Mouse (Mus musculus) ES-E14 (cell line): ENCODE data around the gene Slirp. TPM values are rescaled to one million over a fixed set of nuclear protein-coding genes. Genes with fewer than 3 reads are reported as not detected.

Experiments used
- DNase-seq: peaks from one replicate; pipeline ENCODE4 v3.0.0-alpha.2; 2013; ENCODE audit warnings: low read depth, low spot score
- H3K27ac ChIP-seq: 2 replicates; pipeline ENCODE4 v1.5.1; 2012; ENCODE audit warnings: low read depth, mild to moderate bottlenecking, low read length, moderate library complexity, mixed read lengths; ENCODE audit not compliant: poor library complexity, insufficient read depth, severe bottlenecking
- H3K36me3 ChIP-seq: 2 replicates; pipeline ENCODE4 v1.6.1; 2012; ENCODE audit warnings: mild to moderate bottlenecking, low read length, moderate library complexity, mixed read lengths; ENCODE audit not compliant: control insufficient read depth, poor library complexity, insufficient read depth, severe bottlenecking
- H3K4me1 ChIP-seq, 2 experiments: fragments of 150-350 bp in 1 of 2; sonication (generic) in 1 of 2; 2 replicates each; pipeline ENCODE4 v1.6.1; 2012; ENCODE audit warnings: low read length in 2 of 2, mild to moderate bottlenecking in 1 of 2, mixed read lengths in 1 of 2; ENCODE audit not compliant: control insufficient read depth in 2 of 2, insufficient read depth in 2 of 2, poor library complexity in 1 of 2
- H3K4me3 ChIP-seq, 2 experiments: fragments of 150-350 bp in 1 of 2; sonication (generic) in 1 of 2; 2 replicates each; pipeline ENCODE4 v1.5.1; 2012; ENCODE audit warnings: low read length in 2 of 2, low read depth in 1 of 2, mild to moderate bottlenecking in 1 of 2, mixed read lengths in 1 of 2; ENCODE audit not compliant: insufficient read depth in 1 of 2, poor library complexity in 1 of 2, severe bottlenecking in 1 of 2
- H3K9ac ChIP-seq: 2 replicates; pipeline ENCODE4 v1.6.1; 2012; ENCODE audit warnings: low read depth, mild to moderate bottlenecking, low read length, mixed read lengths; ENCODE audit not compliant: poor library complexity, insufficient read depth, severe bottlenecking
- H3K9me3 ChIP-seq: fragments of 150-350 bp; sonication (generic); 2 replicates; pipeline ENCODE4 v1.6.1; 2012; ENCODE audit warnings: low read depth, mild to moderate bottlenecking, low read length; ENCODE audit not compliant: control insufficient read depth, insufficient read depth
- CHD2 ChIP-seq: IDR thresholded peaks from 2 replicates; pipeline ENCODE4 v1.6.1; 2014; ENCODE audit warnings: mild to moderate bottlenecking, low read depth, low read length, inconsistent platforms
- HCFC1 ChIP-seq: IDR thresholded peaks from 2 replicates; pipeline ENCODE4 v1.6.1; 2012; ENCODE audit warnings: low read length, inconsistent platforms, borderline replicate concordance; ENCODE audit not compliant: insufficient read depth
- MAFK ChIP-seq: IDR thresholded peaks from 2 replicates; pipeline ENCODE4 v1.6.1; 2014; ENCODE audit warnings: mild to moderate bottlenecking, low read depth, low read length, inconsistent platforms; ENCODE audit not compliant: insufficient read depth
- ZC3H11A ChIP-seq: IDR thresholded peaks from 2 replicates; pipeline ENCODE4 v1.6.1; 2012; ENCODE audit warnings: low read depth, mild to moderate bottlenecking, inconsistent platforms, low read length, borderline replicate concordance
- ZNF384 ChIP-seq: IDR thresholded peaks from 2 replicates; pipeline ENCODE4 v1.6.1; 2012; ENCODE audit warnings: low read depth, low read length, inconsistent platforms
- in situ Hi-C, 2 experiments: fragments of 600-800 bp; cut with MboI; formaldehyde crosslinking; loops; one replicate each; pipeline ENCODE4 v1.15.1; 2025; ENCODE audit warnings: low sequenced_read_pairs in 2 of 2, inconsistent platforms in 1 of 2; ENCODE audit not compliant: unreplicated experiment in 2 of 2
- total RNA-seq: library from RNA; depleted of rRNA; stranded (reverse); fragments of 300-350 nt; gene quantifications from 2 replicates; pipeline ENCODE4 v1.2.3, GENCODE M21; 2012

The Slirp gene
- total RNA-seq, 1 experiment, result 175 TPM

DNA sequence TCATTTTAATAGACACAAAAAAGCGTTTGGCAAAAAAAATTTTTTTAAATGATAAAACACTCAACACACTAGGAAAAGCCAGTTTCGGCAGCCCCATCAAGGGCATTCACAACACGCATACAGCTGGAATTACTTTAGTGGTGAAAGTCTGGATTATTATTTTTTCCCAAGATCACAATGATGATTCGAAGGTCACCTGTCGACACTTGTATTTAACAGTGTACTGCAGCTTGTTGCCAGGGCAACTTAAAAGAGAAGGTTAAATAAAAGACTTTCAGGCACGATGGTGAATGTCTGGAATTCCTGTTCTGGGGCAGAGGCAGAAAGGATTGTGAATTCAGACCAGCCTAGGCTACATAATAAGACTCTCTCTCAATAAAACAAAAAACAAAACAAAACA lies 41.8 kb upstream of the Slirp start:
- TF ChIP-seq HCFC1, result no peak
- TF ChIP-seq ZC3H11A, result no peak
- no peak for TF ChIP-seq ZNF384
- no peak for TF ChIP-seq MAFK
- TF ChIP-seq CHD2, result no peak
- in situ Hi-C loops, result no loop called here

DNA sequence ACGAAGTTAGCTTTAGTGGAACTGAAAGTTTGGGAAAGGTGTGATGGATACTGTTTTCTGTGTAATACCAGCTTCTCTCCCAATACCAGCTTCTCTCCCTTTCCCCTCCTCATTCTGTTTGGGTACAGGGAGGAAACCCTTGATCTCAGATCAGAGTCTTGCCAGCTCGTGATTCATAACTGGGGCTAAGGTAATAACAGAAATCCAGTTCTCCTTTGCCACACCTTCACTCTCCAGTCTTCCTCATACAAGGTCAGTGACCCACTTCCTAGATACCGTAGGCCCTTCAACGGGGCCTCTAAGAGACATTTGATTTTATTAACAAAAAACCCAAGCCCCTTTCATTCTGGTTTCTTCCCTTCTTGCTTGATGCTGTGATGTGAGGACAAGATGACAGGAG lies 38.5 kb upstream of the Slirp start:
- Histone ChIP-seq H3K4me1 (peaks cover 12 to 13% of the 10 kb centered on the region in 2 experiments), H3K27ac (no peak overlapping the region), H3K36me3 (no peaks in the 10 kb centered on the region), H3K4me3 (no peak overlapping the region), H3K9ac (no peak overlapping the region), H3K9me3 (no peaks in the 10 kb centered on the region)
- in situ Hi-C loops, result no loop called here
- TF ChIP-seq HCFC1 (no peak), ZC3H11A (no peak), MAFK (no peak), ZNF384 (no peak), CHD2 (no peak)
- no peak for DNase-seq

More for the DNA sequence above, 41.8 kb upstream of the Slirp start:
- no peak for DNase-seq
- Histone ChIP-seq H3K9ac (no peak overlapping the region), H3K4me1 (peaks cover 2 to 4% of the 10 kb centered on the region in 2 experiments; a peak in 2 of 4 replicates), H3K36me3 (no peaks in the 10 kb centered on the region), H3K27ac (no peak overlapping the region), H3K4me3 (no peak overlapping the region), H3K9me3 (no peaks in the 10 kb centered on the region)

DNA sequence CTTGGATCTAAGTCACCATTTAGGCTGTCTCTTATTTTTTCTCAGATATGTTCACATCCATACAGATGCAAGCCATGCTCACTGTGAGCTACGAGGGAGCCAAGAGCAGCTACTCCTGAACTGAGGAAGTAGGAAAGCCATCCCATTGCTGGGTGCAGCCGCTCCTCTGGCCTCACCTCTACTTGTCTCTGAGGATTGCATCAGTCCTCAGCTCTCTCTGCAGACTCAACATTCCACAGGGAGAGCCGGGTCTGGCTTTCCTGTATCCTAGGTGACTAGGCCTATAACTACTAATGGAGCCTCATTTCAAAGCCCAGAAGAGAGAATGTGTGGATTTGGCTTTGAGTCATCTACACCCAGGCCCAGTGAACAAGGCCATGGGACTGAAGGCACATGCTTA lies 38.0 kb upstream of the Slirp start:
- in situ Hi-C loops, result no loop called here
- no peak overlapping the region for H3K4me3 ChIP-seq
- H3K36me3 ChIP-seq, result no peaks in the 10 kb centered on the region
- no peak overlapping the region for H3K9ac ChIP-seq
- no peaks in the 10 kb centered on the region for H3K9me3 ChIP-seq
- TF ChIP-seq ZNF384 (no peak), MAFK (no peak), ZC3H11A (no peak), HCFC1 (no peak), CHD2 (no peak)
- DNase-seq, result no peak
- H3K4me1 ChIP-seq, result peaks cover 13% of the 10 kb centered on the region in 2 experiments
- no peak overlapping the region for H3K27ac ChIP-seq

DNA sequence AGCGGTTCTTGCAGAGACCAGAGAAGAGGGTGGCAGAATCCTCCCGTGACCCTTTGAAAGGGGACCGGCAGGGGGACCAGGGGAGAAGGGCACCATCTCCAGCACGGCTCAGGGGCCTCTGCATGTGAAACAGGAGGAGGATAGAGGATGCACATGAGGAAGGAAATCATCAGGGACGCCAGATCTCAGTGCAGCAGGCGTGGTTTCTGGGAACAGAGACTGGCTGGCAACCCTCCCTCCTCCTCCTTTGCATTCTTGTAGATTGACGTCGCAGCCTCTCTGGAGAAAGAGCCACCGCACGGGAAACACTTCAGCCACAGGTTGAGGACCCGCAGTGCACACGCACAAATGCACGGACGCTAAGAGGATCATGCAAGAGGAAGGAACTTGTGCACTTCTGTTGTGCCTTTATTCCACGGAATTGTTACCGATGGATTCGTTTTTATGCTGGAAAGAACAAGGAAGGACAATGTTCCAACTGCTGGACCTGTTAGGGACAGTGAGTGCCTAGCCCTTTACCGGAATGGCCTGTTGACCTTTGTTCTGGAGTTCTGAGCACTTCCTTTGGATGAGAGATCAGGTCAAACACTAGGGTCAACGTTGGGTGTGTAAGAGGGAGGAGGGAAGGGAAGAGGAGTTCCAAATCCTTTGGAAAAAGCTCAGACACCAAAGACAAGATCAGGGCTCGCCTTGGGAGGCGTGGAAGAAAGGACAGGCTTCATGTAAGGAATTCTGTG lies 35.7 kb upstream of the Slirp start:
- TF ChIP-seq ZC3H11A (no peak), HCFC1 (no peak), CHD2 (no peak), MAFK (no peak), ZNF384 (no peak)
- Histone ChIP-seq H3K36me3 (no peaks in the 10 kb centered on the region), H3K9me3 (no peaks in the 10 kb centered on the region), H3K4me3 (peak overlapping the region; percentile 30 to 35), H3K4me1 (peaks cover 14 to 15% of the 10 kb centered on the region in 2 experiments), H3K9ac (no peak overlapping the region), H3K27ac (peak overlapping the region; percentile 41; the same call in 1 of the 2 replicates)
- in situ Hi-C loops, result no loop called here
- DNase-seq, result peak; percentile 48
